Mouse (Mus musculus): Measurements from ENCODE around the gene Cd160.
A peak's percentile ranks its signal among the peaks of the same experiment; 100 is the strongest.

Gene Cd160

GRCm38 (mm10) chr3:96828308-96828864 lies 765 bp downstream of the Cd160 start:
- DNase-seq, result no peak

GRCm38 (mm10) chr3:96825261-96825660 lies 3.9 kb downstream of the Cd160 start:
- no peak for DNase-seq

- no peak for DNase-seq
These were observed 4.5 kb downstream of the Cd160 start for GRCm38 (mm10) chr3:96824614-96825013.

- DNase-seq, result no peak
These were observed 5.5 kb downstream of the Cd160 start for GRCm38 (mm10) chr3:96823701-96824100.

- no peak for DNase-seq
These were observed 7.6 kb downstream of the Cd160 start for GRCm38 (mm10) chr3:96821581-96821980.

- DNase-seq, result no peak
These were observed 8.8 kb downstream of the Cd160 start for GRCm38 (mm10) chr3:96820116-96820915.

GRCm38 (mm10) chr3:96814342-96814741 lies 14.8 kb downstream of the Cd160 start:
- no peak for DNase-seq

- no peak for DNase-seq
These were observed 15.4 kb downstream of the Cd160 start for GRCm38 (mm10) chr3:96813591-96814244.

- DNase-seq, result peak; percentile 17
These were observed 16.0 kb downstream of the Cd160 start for GRCm38 (mm10) chr3:96813106-96813505.

- peak; percentile 68 for DNase-seq
These were observed 16.6 kb downstream of the Cd160 start for GRCm38 (mm10) chr3:96812395-96813091.

GRCm38 (mm10) chr3:96811232-96811631 lies 17.9 kb downstream of the Cd160 start:
- no peak for DNase-seq

- DNase-seq, result no peak
These were observed 20.5 kb downstream of the Cd160 start for GRCm38 (mm10) chr3:96808651-96809050.

- DNase-seq, result no peak
These were observed 21.0 kb downstream of the Cd160 start for GRCm38 (mm10) chr3:96808136-96808535.

GRCm38 (mm10) chr3:96802214-96802613 lies 26.9 kb downstream of the Cd160 start:
- DNase-seq, result no peak

GRCm38 (mm10) chr3:96800254-96800653 lies 28.9 kb downstream of the Cd160 start:
- DNase-seq, result no peak

GRCm38 (mm10) chr3:96788506-96788905 lies 40.6 kb downstream of the Cd160 start:
- DNase-seq, result no peak

- DNase-seq, result no peak
These were observed 41.4 kb downstream of the Cd160 start for GRCm38 (mm10) chr3:96787784-96788183.

- DNase-seq, result no peak
These were observed 46.9 kb downstream of the Cd160 start for GRCm38 (mm10) chr3:96782236-96782635.

- no peak for DNase-seq
These were observed 52.0 kb downstream of the Cd160 start for GRCm38 (mm10) chr3:96777120-96777519.

- no peak for DNase-seq
These were observed 56.2 kb downstream of the Cd160 start for GRCm38 (mm10) chr3:96772949-96773348.

- DNase-seq, result no peak
These were observed 59.2 kb downstream of the Cd160 start for GRCm38 (mm10) chr3:96769971-96770370.

- no peak for DNase-seq
These were observed 64.6 kb downstream of the Cd160 start for GRCm38 (mm10) chr3:96764528-96764927.

GRCm38 (mm10) chr3:96759695-96760094 lies 69.5 kb downstream of the Cd160 start:
- DNase-seq, result no peak
